Mouse (Mus musculus): ENCODE measurements around the gene Dlgap5.

DNA sequence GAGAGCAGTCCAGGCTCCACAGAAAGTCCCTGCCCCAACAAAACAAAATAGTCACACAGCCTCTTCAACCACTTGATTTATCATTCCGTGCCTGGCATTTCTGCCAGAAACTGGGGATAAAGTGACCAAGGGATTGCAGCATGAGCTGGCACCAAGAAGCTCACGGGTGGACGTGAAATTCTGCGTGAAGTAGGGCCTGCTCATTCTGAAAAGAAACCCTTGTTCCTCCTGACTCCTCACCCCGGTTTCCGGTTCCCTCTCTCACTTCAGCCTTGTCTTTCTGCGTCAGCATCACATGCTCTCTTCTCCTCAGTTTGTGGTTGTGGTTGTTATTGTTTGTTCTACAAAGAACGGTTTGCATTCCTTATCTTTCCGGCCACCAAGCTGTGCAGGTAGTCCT, 56.3 kb downstream of the Dlgap5 start:
- TF ChIP-seq POLR2A (IDR thresholded peaks at IDR 0.05; ENCODE audit: low read depth, low read length) = no peak
- no peak for TF ChIP-seq CTCF (IDR thresholded peaks at IDR 0.05; ENCODE audit: extremely low read depth, insufficient read depth, insufficient read length, insufficient replicate concordance)
